Mouse (Mus musculus): ENCODE results near the gene Bco1. TPM values are rescaled to one million over a fixed set of nuclear protein-coding genes. Genes with fewer than 3 reads are reported as not detected.

The Bco1 gene
- polyA plus RNA-seq, 1 experiment = 0.07 TPM

DNA sequence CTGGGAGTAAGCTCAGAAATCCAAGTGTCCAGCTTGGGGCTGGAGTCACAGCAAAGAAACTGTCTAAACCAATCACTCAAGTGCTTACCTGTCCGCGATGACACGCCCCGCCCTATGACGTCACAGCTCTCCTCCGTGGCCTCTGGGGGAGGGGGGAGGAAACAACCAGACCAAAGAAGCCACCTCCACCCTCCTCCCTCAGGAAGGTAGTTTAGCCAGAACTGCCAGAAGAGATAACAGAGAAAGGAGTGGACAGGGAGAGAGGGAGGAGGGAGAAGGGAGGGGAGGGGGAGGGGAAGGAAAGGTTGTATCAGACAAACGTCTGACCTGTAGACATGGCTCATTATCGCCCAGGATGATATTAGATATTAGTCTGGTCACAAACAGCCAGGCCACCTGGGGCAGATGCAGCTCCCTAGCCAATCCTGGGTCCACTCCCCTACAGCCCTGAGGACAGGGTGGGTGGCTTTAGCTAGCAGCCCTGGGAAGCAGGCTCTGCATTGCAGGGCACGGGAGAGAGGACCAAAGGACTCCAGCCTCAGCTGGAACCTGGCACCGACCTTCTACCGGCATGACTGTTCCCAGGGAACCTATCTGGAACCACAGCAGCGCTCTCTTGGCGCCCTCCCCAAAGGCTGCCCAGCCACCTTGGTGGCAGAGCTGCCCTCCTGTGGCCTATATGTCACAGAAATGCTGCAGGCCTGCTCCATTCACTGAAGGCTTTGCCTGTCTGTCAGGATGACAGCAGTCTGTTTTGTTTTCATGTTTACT, 20.2 kb downstream of the Bco1 start:
- Histone ChIP-seq H3K27ac (ENCODE audit: control insufficient read depth, insufficient read depth, low read length) (no peak overlapping the region), H3K27me3 (ENCODE audit: control insufficient read depth, insufficient read depth, low read length) (no peaks in the 10 kb centered on the region), H3K4me3 (ENCODE audit: control insufficient read depth, insufficient read depth, low read length) (no peak overlapping the region), H3K36me3 (ENCODE audit: control insufficient read depth, insufficient read depth, low read length) (no peaks in the 10 kb centered on the region), H3K4me1 (replicated peaks; ENCODE audit: control insufficient read depth, insufficient read depth, low read length) (peaks cover 5% of the 10 kb centered on the region)
- DNase-seq = no peak
- TF ChIP-seq POLR2A (IDR thresholded peaks at IDR 0.05; ENCODE audit: control insufficient read depth, extremely low read depth, insufficient read depth, low read length, poor library complexity) (no peak), CTCF (IDR thresholded peaks at IDR 0.05; ENCODE audit: borderline replicate concordance, control insufficient read depth, extremely low read depth, insufficient read depth, low read length, poor library complexity) (no peak)
- 48% methylated on average over 13 of the region's 13 CpGs for WGBS

- H3K36me3 ChIP-seq (ENCODE audit: control insufficient read depth, insufficient read depth, low read length) = no peaks in the 10 kb centered on the region
- no peak overlapping the region for H3K4me3 ChIP-seq (ENCODE audit: control insufficient read depth, insufficient read depth, low read length)
- TF ChIP-seq CTCF (IDR thresholded peaks at IDR 0.05; ENCODE audit: borderline replicate concordance, control insufficient read depth, extremely low read depth, insufficient read depth, low read length, poor library complexity) (no peak), POLR2A (IDR thresholded peaks at IDR 0.05; ENCODE audit: control insufficient read depth, extremely low read depth, insufficient read depth, low read length, poor library complexity) (no peak)
- 94% methylated on average over 7 of the region's 7 CpGs for WGBS
- H3K4me1 ChIP-seq (replicated peaks; ENCODE audit: control insufficient read depth, insufficient read depth, low read length) = peaks cover 5% of the 10 kb centered on the region
- no peak overlapping the region for H3K27ac ChIP-seq (ENCODE audit: control insufficient read depth, insufficient read depth, low read length)
- H3K27me3 ChIP-seq (ENCODE audit: control insufficient read depth, insufficient read depth, low read length) = no peaks in the 10 kb centered on the region
- DNase-seq = no peak
Observed at GRCm38 (mm10) chr8:117116534-117116933, 20.9 kb downstream of the Bco1 start.

DNA sequence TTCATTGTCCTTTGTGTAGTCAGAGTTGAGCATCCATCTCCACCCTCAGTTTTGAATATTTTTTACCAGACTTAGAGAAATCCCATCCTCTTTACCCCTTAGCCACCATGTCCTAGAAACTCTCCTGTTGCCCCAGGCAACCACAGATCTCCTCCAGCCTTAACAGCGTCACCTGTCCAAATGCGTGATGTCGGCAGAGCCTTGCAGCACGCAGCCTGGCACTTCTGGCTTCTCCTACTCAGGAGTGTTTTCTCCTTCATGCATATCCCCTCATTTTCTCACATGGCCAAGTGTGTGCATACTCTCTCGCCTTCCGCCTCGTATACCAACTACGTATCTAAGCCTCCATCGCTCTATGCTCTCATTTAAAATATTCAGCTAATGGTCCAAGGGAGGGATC, 22.8 kb downstream of the Bco1 start:
- Histone ChIP-seq H3K27me3 (ENCODE audit: control insufficient read depth, insufficient read depth, low read length) (no peaks in the 10 kb centered on the region), H3K4me3 (ENCODE audit: control insufficient read depth, insufficient read depth, low read length) (no peak overlapping the region), H3K4me1 (replicated peaks; ENCODE audit: control insufficient read depth, insufficient read depth, low read length) (peaks cover 5% of the 10 kb centered on the region), H3K27ac (ENCODE audit: control insufficient read depth, insufficient read depth, low read length) (no peak overlapping the region), H3K36me3 (ENCODE audit: control insufficient read depth, insufficient read depth, low read length) (no peaks in the 10 kb centered on the region)
- DNase-seq = no peak
- no peak for TF ChIP-seq CTCF (IDR thresholded peaks at IDR 0.05; ENCODE audit: borderline replicate concordance, control insufficient read depth, extremely low read depth, insufficient read depth, low read length, poor library complexity)
- no peak for TF ChIP-seq POLR2A (IDR thresholded peaks at IDR 0.05; ENCODE audit: control insufficient read depth, extremely low read depth, insufficient read depth, low read length, poor library complexity)
- WGBS = 96% methylated on average over 9 of the region's 9 CpGs

- H3K27me3 ChIP-seq (ENCODE audit: control insufficient read depth, insufficient read depth, low read length) = no peaks in the 10 kb centered on the region
- no peak overlapping the region for H3K4me3 ChIP-seq (ENCODE audit: control insufficient read depth, insufficient read depth, low read length)
- no peak for DNase-seq
- TF ChIP-seq CTCF (IDR thresholded peaks at IDR 0.05; ENCODE audit: borderline replicate concordance, control insufficient read depth, extremely low read depth, insufficient read depth, low read length, poor library complexity) (no peak), POLR2A (IDR thresholded peaks at IDR 0.05; ENCODE audit: control insufficient read depth, extremely low read depth, insufficient read depth, low read length, poor library complexity) (no peak)
- no peaks in the 10 kb centered on the region for H3K36me3 ChIP-seq (ENCODE audit: control insufficient read depth, insufficient read depth, low read length)
- H3K4me1 ChIP-seq (replicated peaks; ENCODE audit: control insufficient read depth, insufficient read depth, low read length) = no peaks in the 10 kb centered on the region
- H3K27ac ChIP-seq (ENCODE audit: control insufficient read depth, insufficient read depth, low read length) = no peak overlapping the region
- WGBS = 54% methylated on average over 8 of the region's 8 CpGs
Observed at GRCm38 (mm10) chr8:117121277-117121676, 25.6 kb downstream of the Bco1 start.

DNA sequence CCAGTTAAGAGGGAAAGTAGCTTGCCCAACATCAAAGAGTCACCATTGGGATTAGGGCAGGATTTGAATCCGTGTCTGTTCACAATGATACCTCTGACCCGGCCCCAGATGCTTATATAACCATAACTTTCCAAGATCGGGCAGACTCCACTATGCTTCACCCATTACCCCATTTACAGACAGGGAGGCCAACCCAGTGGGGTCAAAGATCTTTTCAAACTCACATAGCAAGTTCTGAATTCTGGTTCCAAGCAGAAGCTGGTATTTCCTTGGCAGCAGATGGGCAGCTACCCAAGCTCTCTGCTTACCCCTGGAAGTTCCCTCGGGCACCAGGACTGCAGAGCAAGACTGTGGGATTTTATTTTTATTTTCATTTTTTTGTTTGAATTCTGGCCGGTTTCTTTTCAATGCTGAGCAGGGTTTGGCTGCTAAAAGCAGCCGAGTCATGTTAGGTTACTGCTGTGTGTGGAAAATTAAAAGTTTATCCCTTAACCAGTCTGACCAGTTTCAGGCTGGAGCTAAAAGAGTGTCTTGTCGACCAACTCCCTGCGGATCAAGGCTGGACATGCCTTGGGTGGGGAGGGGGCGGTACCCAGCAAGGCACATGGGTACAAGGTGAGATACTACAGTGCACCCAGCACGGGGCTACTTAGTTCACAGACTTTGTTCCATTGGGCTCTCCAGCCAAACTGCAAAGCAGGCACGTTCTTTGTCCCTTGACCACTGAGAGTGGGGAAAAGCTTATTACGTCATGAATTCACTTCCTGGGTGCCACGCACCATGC, 28.4 kb downstream of the Bco1 start:
- H3K4me1 ChIP-seq (replicated peaks; ENCODE audit: control insufficient read depth, insufficient read depth, low read length) = no peaks in the 10 kb centered on the region
- no peak for TF ChIP-seq POLR2A (IDR thresholded peaks at IDR 0.05; ENCODE audit: control insufficient read depth, extremely low read depth, insufficient read depth, low read length, poor library complexity)
- no peak for TF ChIP-seq CTCF (IDR thresholded peaks at IDR 0.05; ENCODE audit: borderline replicate concordance, control insufficient read depth, extremely low read depth, insufficient read depth, low read length, poor library complexity)
- no peak for DNase-seq
- H3K27me3 ChIP-seq (ENCODE audit: control insufficient read depth, insufficient read depth, low read length) = no peaks in the 10 kb centered on the region
- no peak overlapping the region for H3K4me3 ChIP-seq (ENCODE audit: control insufficient read depth, insufficient read depth, low read length)
- no peak overlapping the region for H3K27ac ChIP-seq (ENCODE audit: control insufficient read depth, insufficient read depth, low read length)
- WGBS = 84% methylated on average over 13 of the region's 13 CpGs
- no peaks in the 10 kb centered on the region for H3K36me3 ChIP-seq (ENCODE audit: control insufficient read depth, insufficient read depth, low read length)

- TF ChIP-seq CTCF (IDR thresholded peaks at IDR 0.05; ENCODE audit: borderline replicate concordance, control insufficient read depth, extremely low read depth, insufficient read depth, low read length, poor library complexity) = no peak
- no peak for TF ChIP-seq POLR2A (IDR thresholded peaks at IDR 0.05; ENCODE audit: control insufficient read depth, extremely low read depth, insufficient read depth, low read length, poor library complexity)
- no peaks in the 10 kb centered on the region for H3K27me3 ChIP-seq (ENCODE audit: control insufficient read depth, insufficient read depth, low read length)
- no peak for DNase-seq
- H3K4me1 ChIP-seq (replicated peaks; ENCODE audit: control insufficient read depth, insufficient read depth, low read length) = no peaks in the 10 kb centered on the region
- H3K4me3 ChIP-seq (ENCODE audit: control insufficient read depth, insufficient read depth, low read length) = no peak overlapping the region
- WGBS = 86% methylated on average over 3 of the region's 3 CpGs
- no peaks in the 10 kb centered on the region for H3K36me3 ChIP-seq (ENCODE audit: control insufficient read depth, insufficient read depth, low read length)
- H3K27ac ChIP-seq (ENCODE audit: control insufficient read depth, insufficient read depth, low read length) = no peak overlapping the region
Observed at GRCm38 (mm10) chr8:117125854-117126253, 30.2 kb downstream of the Bco1 start.
